Mouse (Mus musculus) retina, postnatal 1 day (tissue): Measurements from ENCODE around the gene Gm10491.
"Not testable (repeated sequence)": the region's sequence is repeated elsewhere in the genome, so short reads cannot be mapped to it uniquely, and the experiment has no call there.

Experiments
- DNase-seq: peaks from one replicate; pipeline ENCODE4 v3.0.0-alpha.2; 2012

Gene Gm10491

DNA sequence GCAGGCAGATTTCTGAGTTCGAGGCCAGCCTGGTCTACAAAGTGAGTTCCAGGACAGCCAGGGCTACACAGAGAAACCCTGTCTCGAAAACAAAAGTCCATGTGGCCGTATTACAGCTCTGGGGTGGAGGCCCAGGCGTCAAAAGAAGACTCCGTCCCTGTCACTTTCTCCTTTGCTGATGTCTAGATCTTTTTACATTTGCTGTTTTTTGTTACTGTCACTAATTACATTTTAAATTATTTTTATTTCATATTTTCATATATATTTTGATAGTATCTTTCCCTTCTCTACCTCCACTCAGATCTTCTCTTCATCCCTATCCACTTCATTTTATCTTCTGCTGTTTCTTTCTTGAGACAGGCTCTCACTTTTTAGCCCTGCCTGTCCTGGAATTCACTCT is at the start of gene Gm10491:
Gene Gm10491 (minus strand): TSS at position 101 of the 400 bp plus-strand sequence.
- DNase-seq, result no peak

DNA sequence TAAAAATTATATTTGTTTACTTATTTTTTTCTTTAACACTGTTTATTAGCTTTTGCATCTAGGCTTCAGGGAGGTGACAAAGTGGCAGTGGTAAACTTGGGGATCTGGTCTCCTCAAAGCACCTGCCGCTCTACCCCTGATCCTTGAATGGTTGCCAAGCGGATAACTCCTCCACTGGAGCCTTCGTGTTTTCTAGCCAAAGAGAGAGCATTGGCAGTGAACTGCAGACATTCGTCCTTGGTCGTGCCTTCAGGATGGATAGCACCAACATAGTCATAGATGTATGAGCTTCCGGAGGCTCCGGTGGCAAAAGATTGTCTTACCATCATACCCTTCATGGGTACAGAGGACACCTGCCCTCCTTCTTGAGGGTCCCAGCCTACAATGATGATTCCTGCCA is 42.5 kb upstream of the Gm10491 start:
- no peak for DNase-seq

DNA sequence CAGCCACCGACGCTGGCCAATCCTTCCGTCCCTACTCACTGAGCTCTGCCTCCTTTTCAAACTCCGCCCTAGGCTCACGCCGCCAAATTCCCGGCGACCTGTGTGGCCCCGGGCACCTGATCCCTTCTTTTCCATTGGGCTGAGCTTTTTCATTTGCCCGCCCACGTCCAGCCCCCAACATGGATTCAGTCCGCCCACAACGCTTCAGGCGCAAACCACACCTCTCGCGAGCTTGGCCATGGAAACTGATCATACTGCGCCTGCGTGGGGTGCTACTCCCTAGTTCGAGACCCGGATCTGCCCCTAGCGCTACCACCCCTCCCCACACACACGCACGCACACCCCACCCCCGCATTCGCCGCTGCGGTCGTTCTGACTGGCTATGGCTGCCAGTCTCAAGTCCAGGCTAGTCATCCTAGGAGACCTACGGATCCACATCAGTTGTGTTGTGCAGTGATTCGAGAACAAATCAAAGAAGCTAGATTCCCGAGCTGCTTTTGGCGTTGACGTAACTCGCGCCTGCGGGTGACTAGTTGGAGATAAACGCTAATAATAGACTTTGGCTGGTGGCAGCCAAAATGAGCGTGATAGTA is 40.4 kb upstream of the Gm10491 start:
- DNase-seq, result peak; percentile 98

DNA sequence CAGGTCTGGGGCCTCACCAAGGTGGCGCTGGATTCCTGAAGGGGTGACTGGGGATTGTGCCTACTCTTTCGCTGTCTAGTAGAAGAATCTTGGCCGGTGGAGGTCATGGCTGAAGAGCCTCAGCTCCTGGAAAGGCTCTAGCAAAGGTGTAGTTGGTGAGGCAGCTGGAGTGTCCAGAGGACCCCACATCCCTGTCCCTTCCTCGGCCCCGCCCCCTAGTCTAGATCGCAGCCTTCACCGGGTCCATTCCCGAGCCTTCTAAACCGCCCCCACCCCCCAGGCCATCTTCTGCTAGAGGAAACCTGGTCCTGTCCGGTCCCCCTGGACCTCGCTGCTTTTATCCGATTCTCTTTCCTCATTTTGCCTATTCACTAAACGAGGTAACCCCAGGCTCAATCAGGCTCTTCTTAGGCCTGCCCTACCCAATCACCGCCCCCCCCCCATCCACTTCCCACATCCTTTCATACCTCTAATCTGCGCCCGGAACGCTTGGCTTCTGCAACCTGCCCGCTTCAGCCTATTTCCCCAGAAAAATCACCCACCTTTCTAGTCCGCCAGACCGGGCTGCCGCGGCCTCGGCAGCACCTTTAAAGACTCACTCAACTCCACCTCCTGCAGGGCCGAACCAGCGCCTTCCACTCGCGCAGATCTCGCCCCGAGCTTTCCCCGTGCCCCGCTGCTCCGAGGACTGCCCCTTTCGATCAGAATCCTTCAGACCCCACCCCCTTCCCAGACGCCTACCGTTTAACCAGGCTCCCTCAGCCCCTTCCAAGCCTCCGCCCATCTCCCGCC is 39.7 kb upstream of the Gm10491 start, which contains the start of gene Hdac6:
Gene Hdac6 (minus strand): TSS at position 782 of the 792 bp plus-strand sequence.
- DNase-seq, result no peak

DNA sequence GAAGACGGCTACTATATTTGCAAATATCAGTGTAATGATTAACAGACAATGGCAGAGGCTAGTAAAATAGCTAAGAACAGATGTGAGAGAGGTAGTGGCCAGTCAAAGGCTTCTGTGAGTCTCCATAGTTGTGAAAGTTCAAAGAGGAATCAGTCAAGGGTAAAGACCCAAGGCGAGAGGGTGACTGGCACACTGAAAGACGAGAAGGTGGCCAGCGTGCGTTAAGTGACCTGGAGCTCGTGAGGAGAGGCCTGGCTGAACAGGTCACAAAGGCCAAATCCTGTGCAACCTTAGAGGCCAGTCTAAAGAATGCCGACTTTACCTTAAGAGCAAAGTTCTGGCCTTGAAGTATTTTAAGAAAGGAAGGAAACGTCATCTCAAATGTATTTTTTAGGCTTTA is 38.0 kb upstream of the Gm10491 start:
- DNase-seq, result no peak

DNA sequence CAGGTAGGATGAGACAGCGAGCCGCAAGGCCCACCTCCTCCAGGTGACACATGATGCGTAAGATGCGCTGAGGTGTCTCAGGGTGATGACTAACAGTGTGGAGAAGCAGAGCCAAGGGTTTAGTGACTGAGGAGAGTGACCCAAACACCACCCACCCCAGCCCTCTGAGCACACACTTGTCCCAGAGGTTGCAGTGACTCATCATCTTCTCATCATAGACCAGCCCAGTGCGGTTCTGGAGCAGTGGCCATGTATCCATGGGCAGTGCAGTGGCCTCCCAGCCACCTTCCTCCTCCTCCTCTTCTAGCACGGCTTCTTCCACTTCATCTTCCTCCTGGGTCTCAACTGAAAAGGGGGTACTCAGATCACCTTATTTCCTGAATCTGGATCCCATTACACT is 30.0 kb upstream of the Gm10491 start:
- no peak for DNase-seq

DNA sequence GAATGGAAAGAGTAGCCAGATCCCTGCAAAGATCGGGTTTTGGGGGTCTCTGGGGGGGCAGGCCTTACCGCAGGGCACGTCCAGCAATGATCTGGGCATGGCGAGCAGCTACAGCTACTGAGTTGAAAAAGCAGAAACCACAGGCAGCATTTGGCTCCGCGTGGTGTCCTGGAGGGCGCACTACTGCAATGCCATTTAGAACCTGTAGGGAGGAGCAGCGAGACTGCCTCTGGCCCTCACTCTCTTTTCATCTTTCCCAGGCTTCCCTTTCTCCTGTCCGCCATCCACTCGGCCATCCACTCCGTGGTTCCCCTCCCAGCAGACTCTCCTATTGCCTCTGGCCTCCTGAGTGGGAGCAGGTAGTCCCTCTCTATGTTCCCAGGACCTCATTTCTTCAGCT is 29.2 kb upstream of the Gm10491 start:
- no peak for DNase-seq

DNA sequence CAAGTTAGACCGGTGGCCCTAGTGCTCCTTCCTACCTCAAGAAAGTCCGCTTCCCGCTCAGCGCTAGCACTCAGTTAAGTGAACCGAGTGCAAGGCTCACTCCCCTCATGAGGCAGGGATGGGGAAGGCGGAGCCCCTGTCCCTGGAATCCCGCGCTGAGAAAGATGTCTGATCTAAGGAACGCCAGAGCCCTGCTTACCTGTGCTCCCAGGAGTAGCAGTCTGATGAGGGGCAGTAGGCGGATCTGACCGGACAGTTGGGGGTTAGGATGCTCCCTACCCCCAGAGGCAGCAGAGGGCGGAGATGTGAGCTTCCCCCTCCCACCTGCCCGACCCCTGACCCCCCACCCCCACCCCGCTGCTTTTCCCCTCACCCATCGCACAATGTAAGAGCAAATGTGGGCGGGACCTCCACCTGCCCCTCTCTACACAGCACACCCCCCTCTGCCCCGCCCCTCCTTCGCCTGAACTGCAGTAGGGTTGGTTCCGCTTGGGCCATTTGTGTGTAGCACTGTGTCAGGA is 20.7 kb upstream of the Gm10491 start, which contains the start of gene Eras:
Gene Eras (minus strand): TSS at position 338 of the 521 bp plus-strand sequence.
- no peak for DNase-seq

DNA sequence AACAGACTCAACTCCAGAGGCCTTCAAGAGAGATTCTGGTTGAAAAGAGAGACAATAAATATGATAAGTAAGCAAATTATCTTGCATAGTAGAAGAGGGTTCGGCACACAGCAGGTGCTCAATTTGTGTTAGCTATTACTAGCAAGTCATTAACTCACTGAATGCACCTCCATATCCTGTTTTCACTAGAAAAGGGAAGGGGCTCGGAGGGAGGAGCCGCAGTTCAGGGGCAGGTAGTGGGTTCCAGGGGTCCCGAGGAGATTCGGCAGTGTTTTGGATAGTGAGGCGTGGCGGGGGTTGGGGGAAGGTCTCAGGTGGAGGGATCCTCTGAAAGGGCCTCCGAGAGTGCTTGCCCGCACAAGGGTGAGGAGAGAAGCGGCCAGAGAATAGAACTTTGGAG is 19.5 kb upstream of the Gm10491 start:
- DNase-seq, result no peak

DNA sequence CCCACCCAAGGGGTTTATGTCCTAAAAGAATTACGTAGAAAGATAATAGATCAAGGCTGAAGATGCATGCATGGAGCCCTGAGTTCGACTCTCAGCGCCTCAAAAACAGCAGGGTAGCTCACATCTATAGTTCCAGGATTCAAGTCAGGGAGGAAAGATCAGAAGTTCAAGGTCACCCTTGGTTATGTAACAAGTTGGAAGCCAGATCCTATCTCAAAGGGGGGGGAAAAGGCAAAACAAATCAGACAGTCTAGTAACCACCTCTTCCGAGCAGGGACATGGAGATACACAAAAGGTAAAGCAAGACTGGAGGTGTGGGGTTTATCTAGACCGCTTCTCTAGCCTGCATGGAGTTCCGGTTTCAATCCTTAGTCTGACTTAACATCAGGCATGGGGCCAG is 18.6 kb upstream of the Gm10491 start:
- no peak for DNase-seq

DNA sequence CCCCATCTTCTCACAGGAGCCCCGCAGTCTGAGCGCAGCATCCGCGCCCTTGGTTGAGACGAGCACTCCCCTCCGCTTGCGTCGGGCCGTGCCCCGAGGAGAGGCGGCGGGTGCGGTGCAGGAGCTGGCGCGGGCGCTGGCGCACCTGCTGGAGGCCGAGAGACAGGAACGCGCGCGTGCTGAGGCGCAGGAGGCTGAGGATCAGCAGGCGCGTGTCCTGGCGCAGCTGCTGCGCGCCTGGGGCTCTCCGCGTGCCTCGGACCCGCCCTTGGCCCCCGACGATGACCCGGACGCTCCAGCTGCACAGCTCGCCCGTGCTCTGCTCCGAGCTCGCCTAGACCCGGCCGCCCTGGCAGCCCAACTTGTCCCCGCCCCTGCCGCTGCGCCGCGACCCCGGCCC is 14.4 kb upstream of the Gm10491 start:
- peak; percentile 56 for DNase-seq

DNA sequence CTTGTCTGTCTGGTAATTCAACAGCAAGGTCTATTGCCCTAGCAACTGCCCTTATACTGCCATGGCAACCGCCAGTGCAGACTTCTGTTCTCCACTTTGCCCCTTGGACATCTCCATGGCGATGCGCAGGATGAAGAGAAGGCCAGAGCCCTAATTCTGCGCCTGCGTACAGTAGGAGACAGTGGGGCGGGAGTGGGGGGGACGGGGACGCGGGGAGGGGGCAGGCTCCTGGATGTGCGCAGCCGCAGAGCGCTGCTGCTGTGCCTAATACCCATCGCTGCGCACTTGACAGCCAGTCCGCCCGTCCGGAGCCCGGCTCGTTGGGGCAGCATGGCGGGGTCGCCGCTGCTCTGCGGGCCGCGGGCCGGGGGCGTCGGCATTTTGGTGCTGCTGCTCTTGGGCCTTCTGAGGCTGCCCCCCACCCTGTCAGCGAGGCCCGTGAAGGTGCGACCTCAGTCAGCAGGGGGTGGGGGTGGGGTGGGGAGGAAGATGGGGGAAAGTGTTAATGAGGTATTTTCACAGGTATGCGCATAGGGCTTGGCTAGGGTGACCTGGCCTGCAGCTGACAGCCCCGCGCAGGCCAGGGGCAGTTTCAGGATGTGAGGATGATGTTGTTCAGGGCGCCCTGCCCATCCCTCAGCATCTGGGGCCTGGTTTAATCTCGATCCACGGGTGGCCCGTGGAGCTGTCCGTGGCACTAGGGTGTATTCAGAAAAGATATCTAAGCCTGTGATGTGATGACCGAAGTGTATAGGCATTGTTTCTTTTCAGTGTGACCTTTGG is 12.2 kb upstream of the Gm10491 start, which contains the start of gene Pcsk1n:
Gene Pcsk1n (plus strand): TSS at position 222 of the 783 bp plus-strand sequence.
- DNase-seq, result peak; percentile 88

DNA sequence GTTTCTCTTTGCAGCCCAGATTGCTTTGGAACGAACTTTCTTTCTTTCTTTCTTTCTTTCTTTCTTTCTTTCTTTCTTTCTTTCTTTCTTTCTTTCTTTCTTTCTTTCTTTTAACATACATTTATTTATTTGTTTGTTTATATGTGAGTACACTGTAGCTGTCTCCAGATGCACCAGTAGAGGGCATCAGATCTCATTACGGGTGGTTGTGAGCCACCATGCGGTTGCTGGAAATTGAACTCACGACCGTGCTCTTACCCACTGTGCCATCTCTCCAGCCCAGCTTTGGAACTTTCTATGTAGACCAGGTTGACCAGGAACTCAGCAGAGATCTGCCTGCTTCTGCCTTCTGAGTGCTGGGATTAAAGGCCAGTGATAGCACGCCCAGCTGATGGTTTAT is 10.3 kb upstream of the Gm10491 start:
- DNase-seq, result not testable (repeated sequence)

DNA sequence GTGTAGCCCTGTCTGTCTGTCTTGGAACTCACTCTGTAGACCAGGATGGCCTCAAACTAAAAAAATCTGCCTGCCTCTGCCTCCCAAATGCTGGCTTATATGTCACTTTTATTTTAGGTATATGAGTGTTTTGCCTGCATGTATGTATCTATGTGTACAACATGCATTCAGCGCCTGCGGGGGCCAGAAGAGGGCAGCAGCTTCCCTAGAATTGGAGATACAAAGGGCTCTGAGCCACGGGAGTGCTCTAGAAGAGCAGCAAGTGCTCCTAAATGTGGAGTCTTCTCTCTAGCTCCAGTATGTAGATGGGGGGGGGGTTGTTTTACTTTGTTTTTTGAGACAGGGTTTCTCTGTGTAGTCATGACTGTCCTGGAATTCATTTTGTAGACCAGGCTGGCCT is 8.0 kb upstream of the Gm10491 start:
- peak; percentile 25 for DNase-seq

DNA sequence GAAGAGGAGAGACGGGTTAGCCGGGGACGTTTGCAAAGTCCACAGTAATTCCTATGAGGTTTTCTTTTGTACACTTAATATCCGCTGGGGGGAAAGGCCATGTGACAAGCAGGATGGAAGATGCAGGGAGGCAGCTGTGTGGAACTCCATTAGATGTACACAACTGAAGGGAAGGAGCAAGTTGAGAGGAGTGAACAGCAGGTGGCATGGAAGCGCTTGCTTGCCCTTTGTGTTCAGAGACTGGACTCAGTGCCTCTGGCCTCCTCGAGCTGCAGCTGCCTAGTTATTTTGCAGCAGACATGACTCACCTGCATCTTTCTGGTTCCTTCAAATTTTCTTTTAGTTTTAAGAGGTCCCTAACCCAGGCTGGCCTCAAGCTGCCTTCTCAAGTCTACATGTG is 2.8 kb upstream of the Gm10491 start:
- DNase-seq, result peak; percentile 17

DNA sequence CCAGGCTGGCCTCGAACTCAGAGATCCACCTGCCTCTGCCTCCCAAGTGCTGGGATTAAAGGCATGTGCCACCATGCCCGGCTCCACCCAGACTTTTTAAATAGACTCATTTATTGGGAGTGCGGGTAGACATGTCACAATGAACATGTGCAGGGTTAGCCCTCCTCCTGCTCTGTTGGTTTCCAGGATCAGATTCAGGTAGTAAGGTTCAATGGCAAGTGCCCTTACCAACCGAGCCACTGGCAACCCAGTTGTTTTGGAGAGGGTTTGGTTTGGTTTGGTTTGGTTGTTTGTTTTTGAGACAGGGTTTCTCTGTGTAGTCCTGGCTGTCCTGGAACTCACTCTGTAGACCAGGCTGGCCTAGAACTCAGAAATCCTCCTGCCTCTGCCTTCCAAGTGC is 1.6 kb upstream of the Gm10491 start, which contains the start of gene Gm10490:
Gene Gm10490 (plus strand): TSS at position 301 of the 400 bp plus-strand sequence.
- DNase-seq, result not testable (repeated sequence)

DNA sequence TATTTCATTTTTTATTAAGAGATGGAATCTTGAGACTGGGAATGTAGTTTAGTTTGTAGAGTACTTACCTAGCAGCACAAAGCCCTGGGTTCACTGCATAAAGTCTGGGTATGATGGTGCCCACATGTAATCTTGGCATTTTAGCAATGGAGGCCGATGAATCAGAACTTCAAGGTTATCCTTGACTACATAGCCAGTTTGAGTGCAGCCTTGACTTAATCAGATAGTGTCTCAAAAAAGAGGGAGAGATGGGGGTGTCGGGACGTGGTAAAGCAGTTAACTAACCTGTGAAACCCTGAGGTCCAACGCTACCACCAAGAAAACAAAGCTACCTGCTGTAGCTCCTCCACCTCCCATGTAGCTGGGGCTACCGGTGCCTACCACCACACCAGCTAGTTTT is 3.2 kb downstream of the Gm10491 start:
- no peak for DNase-seq

DNA sequence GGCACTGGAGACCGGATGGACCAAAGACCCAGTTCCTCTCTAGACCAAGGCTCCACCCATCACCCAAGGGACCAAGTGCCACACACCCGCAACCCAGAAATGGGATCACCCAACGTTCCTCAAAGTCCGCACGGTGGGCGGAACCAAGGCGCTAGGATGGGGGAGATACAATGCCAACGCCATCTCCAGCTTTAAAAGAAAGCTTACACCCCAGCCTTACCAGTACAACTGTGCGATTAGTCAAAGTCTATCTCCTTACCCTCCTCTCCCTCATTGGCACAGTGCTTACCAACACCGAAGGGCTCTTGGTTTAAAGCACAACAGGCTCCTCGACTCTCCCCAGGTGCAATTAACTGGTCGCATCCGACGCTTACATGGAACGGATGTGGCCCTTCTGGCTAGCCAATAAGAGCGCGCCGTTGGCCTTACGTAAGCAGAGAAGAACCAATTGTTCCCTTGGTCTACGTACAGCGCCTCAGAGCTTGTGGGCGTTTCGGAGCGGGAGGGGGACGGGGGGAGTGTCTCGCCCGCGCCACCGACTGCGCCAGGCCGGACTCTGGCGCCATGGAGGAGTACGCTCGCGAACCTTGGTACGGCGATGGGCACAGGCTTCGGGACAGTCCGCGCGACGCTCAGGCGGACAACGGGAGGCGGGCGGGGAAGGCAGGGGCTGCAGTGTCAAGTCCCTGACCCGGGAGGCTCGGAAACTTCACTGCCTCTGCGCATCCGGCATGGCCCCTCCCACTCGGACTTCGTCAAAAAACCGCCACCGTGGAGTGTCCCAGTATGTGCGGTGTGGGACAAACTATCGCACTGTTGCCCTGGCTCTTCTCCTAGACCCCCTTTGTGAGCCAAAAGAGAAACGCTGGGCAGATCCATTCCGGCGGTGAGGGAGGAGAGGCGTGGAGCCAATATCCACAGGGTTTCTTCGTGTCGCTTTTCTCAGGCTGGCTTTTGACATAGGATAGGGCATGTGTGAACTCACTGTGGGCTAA is 8.5 kb downstream of the Gm10491 start, which contains the start of the genes Pqbp1 and Timm17b:
Gene Pqbp1 (minus strand): TSS at position 390 of the 995 bp plus-strand sequence.
Gene Timm17b (plus strand): TSS at position 478 of the 995 bp plus-strand sequence.
- peak; percentile 96 for DNase-seq

DNA sequence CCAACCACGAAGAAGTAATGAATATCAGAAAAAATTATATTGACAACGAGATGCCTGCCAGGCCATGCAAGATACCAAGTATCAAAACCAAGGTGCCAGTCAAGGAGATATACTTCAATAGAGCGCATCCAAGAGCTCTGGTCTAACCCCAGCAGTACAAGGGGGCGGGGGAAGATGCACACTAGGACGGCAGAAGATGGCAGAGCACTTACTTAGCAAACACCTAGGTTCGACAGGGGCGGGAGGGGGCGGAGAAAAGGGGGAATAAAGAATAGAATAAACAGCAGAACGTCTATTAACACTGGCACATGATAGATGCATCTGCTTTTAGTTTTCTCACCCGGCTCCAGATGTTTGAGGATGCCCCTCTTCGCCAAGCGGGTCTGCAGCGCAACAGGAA is 9.4 kb downstream of the Gm10491 start:
- DNase-seq, result no peak

DNA sequence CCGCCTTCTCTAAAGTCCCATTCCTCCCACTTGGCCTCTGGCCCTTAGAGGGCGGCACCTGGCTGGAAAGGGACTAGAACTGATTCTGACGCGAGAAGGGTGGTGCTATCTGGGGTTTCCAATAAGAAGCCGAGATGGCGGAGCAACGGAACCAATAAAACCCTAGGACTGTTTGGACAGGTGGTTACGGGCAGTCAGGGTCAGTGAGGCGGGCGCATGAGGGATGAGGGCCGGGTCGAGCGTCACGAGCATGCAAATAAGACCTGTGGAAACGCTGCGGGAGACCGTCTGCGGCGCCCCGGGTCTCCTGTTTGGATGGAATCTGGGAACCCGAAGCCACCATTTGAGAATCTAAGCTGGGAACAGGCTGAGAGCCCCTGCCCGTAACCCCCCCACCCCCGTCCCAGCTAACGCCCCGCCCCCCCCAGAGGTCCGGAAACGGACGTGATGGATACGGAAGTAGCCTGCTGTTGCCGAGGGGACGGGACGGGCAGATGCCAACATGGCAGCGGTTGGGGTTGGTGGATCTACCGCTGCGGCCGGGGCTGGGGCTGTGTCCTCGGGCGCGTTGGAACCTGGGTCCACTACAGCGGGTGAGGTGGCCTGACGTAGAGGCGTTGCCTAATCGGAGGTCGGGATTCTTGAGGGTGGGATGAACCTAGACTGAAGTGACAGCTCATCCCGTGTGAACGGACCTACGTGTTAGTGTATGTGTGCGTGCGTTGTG is 23.6 kb downstream of the Gm10491 start, which contains the start of gene Slc35a2:
Gene Slc35a2 (plus strand): TSS at position 188 of the 727 bp plus-strand sequence.
- peak; percentile 92 for DNase-seq

DNA sequence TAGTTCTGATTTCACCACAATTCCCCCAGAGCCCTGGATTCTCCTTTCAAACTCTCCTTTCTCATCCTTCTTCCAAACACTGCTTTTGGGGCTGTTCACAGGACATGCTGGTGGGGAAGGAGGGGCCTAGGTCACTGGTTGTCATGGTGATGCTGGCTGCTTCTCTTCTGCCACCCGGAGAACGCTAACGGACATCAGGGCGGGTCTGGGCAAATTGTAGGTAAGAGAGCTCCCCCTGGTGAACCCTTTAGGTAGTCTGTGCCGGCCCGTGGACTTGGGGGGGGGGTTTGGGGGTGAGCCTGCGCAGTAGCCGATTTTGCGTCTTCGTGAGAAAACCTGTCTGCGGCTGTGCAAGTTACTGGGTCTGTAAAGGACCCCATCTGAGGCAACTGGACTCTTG is 27.8 kb downstream of the Gm10491 start:
- DNase-seq, result peak; percentile 91
